Mouse (Mus musculus): ENCODE data around the gene Coq4.

- TF ChIP-seq POLR2A (IDR thresholded peaks at IDR 0.05; ENCODE audit: borderline replicate concordance, control insufficient read depth, low read depth, low read length) (no peak), CTCF (IDR thresholded peaks at IDR 0.05; ENCODE audit: control insufficient read depth, insufficient read depth, low read length) (no peak)
Observed at GRCm38 (mm10) chr2:29773323-29773722, 14.0 kb upstream of the Coq4 start.
